Mouse (Mus musculus) bone marrow, adult 2 months (tissue): Measurements from ENCODE around the gene Usmg5.

Source experiments
- CTCF ChIP-seq: fragments of 200-500 bp; IDR thresholded peaks from 2 replicates; pipeline ENCODE4 v1.5.1; 2011; ENCODE audit warnings: low read length, control low read depth; ENCODE audit not compliant: control insufficient read depth, insufficient read depth
- POLR2A ChIP-seq: fragments of 200-500 bp; IDR thresholded peaks from 2 replicates; pipeline ENCODE4 v1.6.1; 2011; ENCODE audit warnings: low read depth, mild to moderate bottlenecking, control low read depth, low read length, borderline replicate concordance; ENCODE audit not compliant: control insufficient read depth

GRCm38 (mm10) chr19:47053471-47053870 lies 37.0 kb downstream of the Usmg5 start:
- TF ChIP-seq POLR2A = no peak
- no peak for TF ChIP-seq CTCF
